Mouse (Mus musculus): Measurements from ENCODE around the gene Slco1a1. TPM values are rescaled to one million over a fixed set of nuclear protein-coding genes. Genes with fewer than 3 reads are reported as not detected.

Gene Slco1a1
- polyA plus RNA-seq (2014; fragmentation: Illumina TruSeq; extraction: RNeasy Lipid Tissue Mini Kit (QIAGEN cat#74804); ENCODE audit: low read depth, low replicate concordance): not detected

DNA sequence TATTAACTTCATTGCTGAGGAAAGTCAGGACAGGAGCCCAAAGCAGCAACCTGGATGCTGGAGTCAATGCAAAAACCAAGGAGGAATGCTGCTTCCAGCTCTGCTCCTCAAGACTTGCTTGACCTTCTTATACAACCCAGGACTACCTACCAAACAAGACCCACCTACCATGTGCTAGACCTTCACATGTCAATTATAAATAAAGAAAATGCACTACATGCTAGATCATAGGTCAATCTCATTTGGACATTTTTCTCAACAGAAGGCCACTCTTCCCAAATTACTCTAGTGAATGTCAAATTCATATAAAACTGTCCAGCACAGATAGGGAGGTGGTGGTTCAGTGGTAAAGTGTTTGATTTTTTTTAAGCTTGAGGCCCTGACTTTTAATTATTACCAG lies at the start of gene Slco1a1:
Gene Slco1a1, minus strand, starts transcription at position 101 of the 400 bp plus-strand sequence.

Other genes with a start within 250 kb of the Slco1a1 start
- gene Gm5724, start 173.2 kb downstream of the Slco1a1 start, polyA plus RNA-seq (2014; fragmentation: Illumina TruSeq; extraction: RNeasy Lipid Tissue Mini Kit (QIAGEN cat#74804); ENCODE audit: low read depth, low replicate concordance): not detected
- gene Slco1a4, start 90.8 kb downstream of the Slco1a1 start, polyA plus RNA-seq (2014; fragmentation: Illumina TruSeq; extraction: RNeasy Lipid Tissue Mini Kit (QIAGEN cat#74804); ENCODE audit: low read depth, low replicate concordance): 4.6 TPM
- not detected for gene Gm6614, start 64.5 kb upstream of the Slco1a1 start, polyA plus RNA-seq (2014; fragmentation: Illumina TruSeq; extraction: RNeasy Lipid Tissue Mini Kit (QIAGEN cat#74804); ENCODE audit: low read depth, low replicate concordance)

All from kidney, adult 10 weeks (tissue).